Mouse (Mus musculus) midbrain, embryonic 16.5 days (tissue): ENCODE results near the gene Nipal4. TPM values are rescaled to one million over a fixed set of nuclear protein-coding genes. Genes with fewer than 3 reads are reported as not detected.

Experiments used
- ATAC-seq: fragments of 200-750 bp; cut with Nextera tagmentation; 2 replicates; pipeline ENCODE4 v1.8.0; 2017; ENCODE audit warnings: moderate TSS enrichment
- H3K27ac ChIP-seq: fragments of 300-500 bp; sonication (generic); 2 replicates; pipeline ENCODE4 v1.5.1; 2014; ENCODE audit warnings: mild to moderate bottlenecking, low read length, mixed read lengths
- H3K27me3 ChIP-seq: fragments of 300-500 bp; sonication (generic); 2 replicates; pipeline ENCODE4 v1.6.1; 2014; ENCODE audit warnings: low read depth, low read length, mixed read lengths; ENCODE audit not compliant: control insufficient read depth, insufficient read depth
- H3K36me3 ChIP-seq: fragments of 300-500 bp; sonication (generic); 2 replicates; pipeline ENCODE4 v1.6.1; 2014; ENCODE audit warnings: mild to moderate bottlenecking, low read length, moderate library complexity, mixed read lengths; ENCODE audit not compliant: control insufficient read depth, insufficient read depth
- H3K4me1 ChIP-seq: fragments of 300-500 bp; sonication (generic); 2 replicates; pipeline ENCODE4 v1.6.1; 2014; ENCODE audit warnings: mild to moderate bottlenecking, low read length, mixed read lengths; ENCODE audit not compliant: control insufficient read depth, insufficient read depth
- H3K4me2 ChIP-seq: fragments of 300-500 bp; sonication (generic); 2 replicates; pipeline ENCODE4 v1.6.1; 2014; ENCODE audit warnings: mild to moderate bottlenecking, low read length, mixed read lengths
- H3K4me3 ChIP-seq: fragments of 300-500 bp; sonication (generic); 2 replicates; pipeline ENCODE4 v1.5.1; 2014; ENCODE audit warnings: low read depth, mild to moderate bottlenecking, low read length, moderate library complexity, mixed read lengths
- H3K9ac ChIP-seq: fragments of 300-500 bp; sonication (generic); 2 replicates; pipeline ENCODE4 v1.6.1; 2014; ENCODE audit warnings: low read depth, low read length, mixed read lengths
- H3K9me3 ChIP-seq: fragments of 300-500 bp; sonication (generic); replicated peaks from 2 replicates; pipeline ENCODE4 v1.6.1; 2014; ENCODE audit warnings: mild to moderate bottlenecking, low read length, mixed read lengths; ENCODE audit not compliant: control insufficient read depth, poor library complexity, severe bottlenecking
- WGBS: fragments of 180-500 bp; shearing (Covaris S2); extraction: QIAGEN DNeasy Blood & Tissue Kit; methylation state at CpG from one replicate; pipeline ENCODE4 v1.1.7; 2014; 5-methylcytosine and 5-hydroxymethylcytosine counted together
- polyA plus RNA-seq: library from polyadenylated mRNA; unstranded; fragments of >200 nt; fragmentation: Nextera tagmentation; extraction: Ambion mirVana; gene quantifications from 2 replicates; pipeline ENCODE4 v1.2.1, GENCODE M21; 2015

Nipal4 gene
- 0.15 and 0.52 TPM in 2 replicates for polyA plus RNA-seq

- Histone ChIP-seq H3K36me3 (no peaks in the 10 kb centered on the region), H3K9ac (peak within 1 kb of the TSS; percentile 66), H3K27ac (no peak within 1 kb of the TSS), H3K9me3 (no peaks in the 10 kb centered on the region), H3K4me3 (peak within 1 kb of the TSS; percentile 57), H3K4me2 (peak within 1 kb of the TSS; percentile 98), H3K27me3 (peaks cover 5% of the 10 kb centered on the region; the same call in 1 of the 2 replicates), H3K4me1 (peaks cover 6% of the 10 kb centered on the region)
- WGBS, result 1% methylated on average over 40 of the region's 40 CpGs
- peak; percentile 39; the same call in 1 of the 2 replicates for ATAC-seq
Observed at GRCm38 (mm10) chr11:46165866-46166585, at the start of gene Nipal4. Gene Nipal4 (minus strand): TSS chr11:46166508.

- H3K27ac ChIP-seq, result peak overlapping the region; percentile 75
- H3K27me3 ChIP-seq, result no peaks in the 10 kb centered on the region
- peak; percentile 40 for ATAC-seq
- WGBS, result 16% methylated on average over 3 of the region's 3 CpGs
- H3K4me2 ChIP-seq, result no peak overlapping the region
- no peak overlapping the region for H3K4me3 ChIP-seq
- H3K36me3 ChIP-seq, result peaks cover 2% of the 10 kb centered on the region; the same call in 1 of the 2 replicates
- peaks cover 37% of the 10 kb centered on the region for H3K4me1 ChIP-seq
- H3K9me3 ChIP-seq, result no peaks in the 10 kb centered on the region
- H3K9ac ChIP-seq, result no peak overlapping the region
Observed at GRCm38 (mm10) chr11:46215354-46215753, 49.0 kb upstream of the Nipal4 start.

GRCm38 (mm10) chr11:46214368-46215230 lies 48.3 kb upstream of the Nipal4 start:
- H3K4me1 ChIP-seq, result peaks cover 29% of the 10 kb centered on the region
- no peak for ATAC-seq
- no peak overlapping the region for H3K4me3 ChIP-seq
- no peaks in the 10 kb centered on the region for H3K27me3 ChIP-seq
- H3K27ac ChIP-seq, result peak overlapping the region; percentile 63
- H3K4me2 ChIP-seq, result no peak overlapping the region
- WGBS, result 79% methylated on average over 14 of the region's 14 CpGs
- H3K36me3 ChIP-seq, result peaks cover 2% of the 10 kb centered on the region; the same call in 1 of the 2 replicates
- H3K9me3 ChIP-seq, result no peaks in the 10 kb centered on the region
- peak overlapping the region; percentile 8; the same call in 1 of the 2 replicates for H3K9ac ChIP-seq

GRCm38 (mm10) chr11:46213844-46214243 lies 47.5 kb upstream of the Nipal4 start:
- H3K27ac ChIP-seq, result peak overlapping the region; percentile 38; the same call in 1 of the 2 replicates
- no peaks in the 10 kb centered on the region for H3K27me3 ChIP-seq
- WGBS, result 85% methylated on average over 5 of the region's 5 CpGs

GRCm38 (mm10) chr11:46211858-46212257 lies 45.5 kb upstream of the Nipal4 start:
- H3K4me3 ChIP-seq, result no peak overlapping the region
- H3K9me3 ChIP-seq, result no peaks in the 10 kb centered on the region
- H3K4me1 ChIP-seq, result peaks cover 8% of the 10 kb centered on the region
- no peak overlapping the region for H3K9ac ChIP-seq
- no peak overlapping the region for H3K27ac ChIP-seq
- no peak overlapping the region for H3K4me2 ChIP-seq
- H3K36me3 ChIP-seq, result peaks cover 14% of the 10 kb centered on the region
- H3K27me3 ChIP-seq, result no peaks in the 10 kb centered on the region
- WGBS, result 23% methylated on average over 3 of the region's 3 CpGs
- ATAC-seq, result no peak

More at GRCm38 (mm10) chr11:46213844-46214243, 47.5 kb upstream of the Nipal4 start:
- H3K4me3 ChIP-seq, result no peak overlapping the region
- H3K4me2 ChIP-seq, result no peak overlapping the region
- H3K9ac ChIP-seq, result no peak overlapping the region
- no peak for ATAC-seq
- H3K4me1 ChIP-seq, result peaks cover 22% of the 10 kb centered on the region
- H3K9me3 ChIP-seq, result no peaks in the 10 kb centered on the region
- H3K36me3 ChIP-seq, result peaks cover 2% of the 10 kb centered on the region; the same call in 1 of the 2 replicates

- no peaks in the 10 kb centered on the region for H3K27me3 ChIP-seq
- no peaks in the 10 kb centered on the region for H3K9me3 ChIP-seq
- H3K27ac ChIP-seq, result no peak overlapping the region
- H3K4me1 ChIP-seq, result peaks cover 1% of the 10 kb centered on the region
- no peak overlapping the region for H3K9ac ChIP-seq
- no peak for ATAC-seq
- H3K36me3 ChIP-seq, result peaks cover 31% of the 10 kb centered on the region
- no peak overlapping the region for H3K4me2 ChIP-seq
- H3K4me3 ChIP-seq, result no peak overlapping the region
- WGBS, result 44% methylated on average over 2 of the region's 2 CpGs
Observed at GRCm38 (mm10) chr11:46209884-46210283, 43.6 kb upstream of the Nipal4 start.

GRCm38 (mm10) chr11:46205639-46206409 lies 39.5 kb upstream of the Nipal4 start:
- WGBS, result 80% methylated on average over 17 of the region's 17 CpGs
- Histone ChIP-seq H3K9me3 (no peaks in the 10 kb centered on the region), H3K9ac (no peak overlapping the region), H3K4me3 (no peak overlapping the region), H3K27ac (no peak overlapping the region), H3K4me1 (peaks cover 3% of the 10 kb centered on the region; the same call in 1 of the 2 replicates), H3K27me3 (no peaks in the 10 kb centered on the region), H3K4me2 (no peak overlapping the region), H3K36me3 (peaks cover 31% of the 10 kb centered on the region)
- no peak for ATAC-seq

GRCm38 (mm10) chr11:46204841-46205240 lies 38.5 kb upstream of the Nipal4 start:
- no peak for ATAC-seq
- H3K9ac ChIP-seq, result no peak overlapping the region
- H3K9me3 ChIP-seq, result no peaks in the 10 kb centered on the region
- H3K27me3 ChIP-seq, result no peaks in the 10 kb centered on the region
- peaks cover 37% of the 10 kb centered on the region for H3K36me3 ChIP-seq
- H3K4me2 ChIP-seq, result no peak overlapping the region
- no peak overlapping the region for H3K4me3 ChIP-seq
- peaks cover 3% of the 10 kb centered on the region; the same call in 1 of the 2 replicates for H3K4me1 ChIP-seq
- 86% methylated on average over 9 of the region's 9 CpGs for WGBS
- no peak overlapping the region for H3K27ac ChIP-seq
